Mouse (Mus musculus) intestine, postnatal 0 days (tissue): Measurements from ENCODE around the gene Phb2. TPM values are rescaled to one million over a fixed set of nuclear protein-coding genes. Genes with fewer than 3 reads are reported as not detected.

Experiments used
- ATAC-seq: fragments of 200-750 bp; cut with Nextera tagmentation; 2 replicates; pipeline ENCODE4 v1.8.0; 2017; ENCODE audit warnings: mild to moderate bottlenecking, moderate TSS enrichment, moderate library complexity
- H3K27ac ChIP-seq: fragments of 300-500 bp; sonication (generic); 2 replicates; pipeline ENCODE4 v1.5.1; 2014; ENCODE audit warnings: mild to moderate bottlenecking, low read depth, low read length, moderate library complexity
- H3K27me3 ChIP-seq: fragments of 300-500 bp; sonication (generic); replicated peaks from 2 replicates; pipeline ENCODE4 v1.6.1; 2014; ENCODE audit warnings: low read length, mixed read lengths; ENCODE audit not compliant: control insufficient read depth, insufficient read depth
- H3K36me3 ChIP-seq: fragments of 300-500 bp; sonication (generic); 2 replicates; pipeline ENCODE4 v1.6.1; 2014; ENCODE audit warnings: mild to moderate bottlenecking, moderate library complexity; ENCODE audit not compliant: control insufficient read depth, insufficient read depth
- H3K4me1 ChIP-seq: fragments of 300-500 bp; sonication (generic); replicated peaks from 2 replicates; pipeline ENCODE4 v1.6.1; 2014; ENCODE audit warnings: antibody characterized with exemption, low read length, mixed read lengths; ENCODE audit not compliant: control insufficient read depth, insufficient read depth
- H3K4me2 ChIP-seq: fragments of 300-500 bp; sonication (generic); replicated peaks from 2 replicates; pipeline ENCODE4 v1.6.1; 2014; ENCODE audit warnings: low read depth, mild to moderate bottlenecking, moderate library complexity
- H3K4me3 ChIP-seq: fragments of 300-500 bp; sonication (generic); 2 replicates; pipeline ENCODE4 v1.5.1; 2014; ENCODE audit warnings: low read depth, low read length
- H3K9ac ChIP-seq: fragments of 300-500 bp; sonication (generic); 2 replicates; pipeline ENCODE4 v1.6.1; 2014; ENCODE audit warnings: mild to moderate bottlenecking, low read depth, low read length
- H3K9me3 ChIP-seq: fragments of 300-500 bp; sonication (generic); 2 replicates; pipeline ENCODE4 v1.6.1; 2016; ENCODE audit warnings: mixed run types; ENCODE audit not compliant: control insufficient read depth
- CTCF ChIP-seq: sonication (generic); IDR thresholded peaks from 2 replicates; pipeline ENCODE4 v1.5.1; 2016; ENCODE audit warnings: low read depth, mild to moderate bottlenecking, control low read depth, antibody characterized with exemption, moderate library complexity
- WGBS: fragments of 180-500 bp; shearing (Covaris S2); extraction: QIAGEN DNeasy Blood & Tissue Kit; methylation state at CpG from one replicate; pipeline ENCODE4 v1.1.7; 2014; 5-methylcytosine and 5-hydroxymethylcytosine counted together
- polyA plus RNA-seq: library from polyadenylated mRNA; unstranded; fragments of >200 nt; fragmentation: Nextera tagmentation; extraction: Ambion mirVana; gene quantifications from 2 replicates; pipeline ENCODE4 v1.2.1, GENCODE M21; 2015

Gene Phb2
- polyA plus RNA-seq, 1 experiment from 2014 or later, result 255 TPM

- no peak overlapping the region for H3K9ac ChIP-seq
- H3K4me2 ChIP-seq, result no peak overlapping the region
- H3K9me3 ChIP-seq, result no peaks in the 10 kb centered on the region
- ATAC-seq, result no peak
- no peaks in the 10 kb centered on the region for H3K27me3 ChIP-seq
- no peak overlapping the region for H3K27ac ChIP-seq
- WGBS, result 72% methylated on average over 11 of the region's 11 CpGs
- no peaks in the 10 kb centered on the region; the same call in 1 of the 2 replicates for H3K4me1 ChIP-seq
- peaks cover 5% of the 10 kb centered on the region; the same call in 1 of the 2 replicates for H3K36me3 ChIP-seq
- TF ChIP-seq CTCF, result no peak
- H3K4me3 ChIP-seq, result no peak overlapping the region
These were observed 42.8 kb upstream of the Phb2 start for GRCm38 (mm10) chr6:124669234-124669859.

- no peak for ATAC-seq
- Histone ChIP-seq H3K4me3 (no peak overlapping the region), H3K9me3 (no peaks in the 10 kb centered on the region), H3K4me2 (no peak overlapping the region), H3K27ac (no peak overlapping the region; the same call in 1 of the 2 replicates), H3K4me1 (no peaks in the 10 kb centered on the region; the same call in 1 of the 2 replicates), H3K9ac (no peak overlapping the region), H3K36me3 (peaks cover 8% of the 10 kb centered on the region; the same call in 1 of the 2 replicates), H3K27me3 (no peaks in the 10 kb centered on the region)
- no peak for TF ChIP-seq CTCF
- WGBS, result 68% methylated on average over 7 of the region's 7 CpGs
These were observed 41.7 kb upstream of the Phb2 start for GRCm38 (mm10) chr6:124670281-124670900.

GRCm38 (mm10) chr6:124672100-124672499 is 40.0 kb upstream of the Phb2 start:
- H3K4me3 ChIP-seq, result no peak overlapping the region
- no peak overlapping the region for H3K27ac ChIP-seq
- H3K9ac ChIP-seq, result no peak overlapping the region
- no peak for TF ChIP-seq CTCF
- no peaks in the 10 kb centered on the region for H3K4me1 ChIP-seq
- no peak for ATAC-seq
- peaks cover 8% of the 10 kb centered on the region; the same call in 1 of the 2 replicates for H3K36me3 ChIP-seq
- no peaks in the 10 kb centered on the region for H3K9me3 ChIP-seq
- no peak overlapping the region for H3K4me2 ChIP-seq
- WGBS, result 41% methylated on average over 6 of the region's 6 CpGs
- H3K27me3 ChIP-seq, result no peaks in the 10 kb centered on the region

GRCm38 (mm10) chr6:124673619-124674018 is 38.5 kb upstream of the Phb2 start:
- no peak overlapping the region for H3K4me3 ChIP-seq
- no peaks in the 10 kb centered on the region for H3K4me1 ChIP-seq
- no peaks in the 10 kb centered on the region for H3K27me3 ChIP-seq
- 95% methylated on average over 9 of the region's 9 CpGs for WGBS
- H3K4me2 ChIP-seq, result no peak overlapping the region
- TF ChIP-seq CTCF, result no peak
- H3K27ac ChIP-seq, result no peak overlapping the region
- H3K36me3 ChIP-seq, result peaks cover 10% of the 10 kb centered on the region; the same call in 1 of the 2 replicates
- no peaks in the 10 kb centered on the region for H3K9me3 ChIP-seq
- no peak overlapping the region for H3K9ac ChIP-seq
- ATAC-seq, result no peak

DNA sequence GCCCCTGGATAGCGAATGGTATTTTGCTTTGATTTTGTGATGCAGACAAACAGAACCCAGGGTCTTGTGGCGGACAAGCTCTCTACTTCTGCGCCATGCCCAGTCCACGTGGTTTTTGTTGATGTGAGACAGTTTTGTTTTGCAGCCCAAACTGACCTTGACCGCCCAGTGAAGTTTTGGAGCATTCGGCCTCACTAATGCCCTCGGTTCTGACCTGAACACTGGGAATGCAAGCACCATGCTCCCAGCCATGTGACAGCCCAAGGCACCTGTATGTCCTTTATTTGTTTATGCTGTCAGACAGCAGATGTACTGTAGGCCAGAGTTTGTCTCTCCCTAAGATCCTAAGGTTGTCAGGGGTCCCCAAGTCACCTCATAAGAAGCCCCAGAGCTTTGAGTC is 37.5 kb upstream of the Phb2 start:
- Histone ChIP-seq H3K36me3 (peaks cover 10% of the 10 kb centered on the region; the same call in 1 of the 2 replicates), H3K4me1 (peaks cover 6% of the 10 kb centered on the region; the same call in 1 of the 2 replicates), H3K4me2 (no peak overlapping the region), H3K9ac (no peak overlapping the region), H3K27me3 (no peaks in the 10 kb centered on the region), H3K4me3 (no peak overlapping the region), H3K27ac (no peak overlapping the region), H3K9me3 (no peaks in the 10 kb centered on the region)
- ATAC-seq, result no peak
- no peak for TF ChIP-seq CTCF
- 92% methylated on average over 7 of the region's 7 CpGs for WGBS

GRCm38 (mm10) chr6:124676171-124676570 is 36.0 kb upstream of the Phb2 start:
- no peaks in the 10 kb centered on the region for H3K9me3 ChIP-seq
- H3K27ac ChIP-seq, result peak overlapping the region; percentile 35; the same call in 1 of the 2 replicates
- H3K9ac ChIP-seq, result no peak overlapping the region
- no peak overlapping the region for H3K4me3 ChIP-seq
- H3K4me1 ChIP-seq, result peaks cover 6% of the 10 kb centered on the region; the same call in 1 of the 2 replicates
- TF ChIP-seq CTCF, result no peak
- H3K36me3 ChIP-seq, result peaks cover 10% of the 10 kb centered on the region; the same call in 1 of the 2 replicates
- ATAC-seq, result no peak
- WGBS, result 50% methylated on average over 6 of the region's 6 CpGs
- H3K27me3 ChIP-seq, result no peaks in the 10 kb centered on the region
- no peak overlapping the region for H3K4me2 ChIP-seq
